Mouse (Mus musculus) small intestine, adult 2 months (tissue): Measurements from ENCODE around the gene Krt18.

Experiments
- CTCF ChIP-seq: fragments of 200-500 bp; IDR thresholded peaks from 2 replicates; pipeline ENCODE4 v1.5.1; 2012; ENCODE audit warnings: low read depth, mild to moderate bottlenecking, control low read depth, inconsistent platforms, low read length, moderate library complexity, mixed read lengths; ENCODE audit not compliant: insufficient replicate concordance, insufficient read length; ENCODE audit errors: extremely low read depth
- POLR2A ChIP-seq: fragments of 200-500 bp; IDR thresholded peaks from 2 replicates; pipeline ENCODE4 v1.6.1; 2012; ENCODE audit warnings: low read depth, mild to moderate bottlenecking, control low read depth, inconsistent platforms, low read length, moderate library complexity

DNA sequence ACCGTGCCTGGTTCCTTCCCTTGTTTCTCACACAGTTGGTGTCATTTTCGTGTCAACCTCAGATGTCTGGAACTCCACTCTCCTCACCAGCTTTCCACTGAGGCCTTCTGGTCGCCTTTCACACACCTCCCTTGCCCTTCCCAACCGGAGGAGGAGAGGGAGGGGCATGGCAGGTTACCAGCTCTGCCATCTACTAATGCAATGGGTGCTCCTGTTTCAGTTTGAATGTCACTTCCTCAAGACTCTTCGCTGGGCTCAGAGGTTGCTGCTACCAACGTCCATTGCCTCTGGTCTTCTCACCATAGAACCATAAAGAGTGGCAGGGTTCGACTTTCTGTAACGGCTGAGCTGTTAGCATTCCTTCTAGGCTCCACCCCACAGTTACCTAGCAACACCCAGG lies 5.5 kb upstream of the Krt18 start:
- TF ChIP-seq POLR2A, result no peak
- TF ChIP-seq CTCF, result no peak
